Mouse (Mus musculus) spleen, adult 2 months (tissue): ENCODE data around the gene Lmf1. TPM values are rescaled to one million over a fixed set of nuclear protein-coding genes. Genes with fewer than 3 reads are reported as not detected.

ENCODE experiments used
- DNase-seq, 2 experiments: peaks; one replicate each; pipeline versions ENCODE4 v3.0.0 to v3.0.0-alpha.2; 2012 to 2021; ENCODE audit warnings: low spot score in 2 of 2, low read depth in 1 of 2
- H3K27ac ChIP-seq: fragments of 200-500 bp; 2 replicates; pipeline ENCODE4 v1.5.1; 2012; ENCODE audit warnings: low read length, inconsistent platforms; ENCODE audit not compliant: insufficient read depth
- H3K27me3 ChIP-seq: fragments of 200-500 bp; 2 replicates; pipeline ENCODE4 v1.6.1; 2012; ENCODE audit warnings: mild to moderate bottlenecking, moderate library complexity, low read length, inconsistent platforms; ENCODE audit not compliant: control insufficient read depth, insufficient read depth
- H3K36me3 ChIP-seq: fragments of 200-500 bp; 2 replicates; pipeline ENCODE4 v1.6.1; 2012; ENCODE audit warnings: mild to moderate bottlenecking, low read length, inconsistent platforms; ENCODE audit not compliant: control insufficient read depth, insufficient read depth
- H3K4me1 ChIP-seq: fragments of 200-500 bp; 2 replicates; pipeline ENCODE4 v1.6.1; 2011; ENCODE audit warnings: inconsistent platforms; ENCODE audit not compliant: control insufficient read depth, insufficient read depth, insufficient read length
- H3K4me3 ChIP-seq: fragments of 200-500 bp; 2 replicates; pipeline ENCODE4 v1.5.1; 2011; ENCODE audit warnings: mild to moderate bottlenecking, inconsistent platforms; ENCODE audit not compliant: insufficient read depth, insufficient read length; ENCODE audit errors: extremely low read depth
- CTCF ChIP-seq: fragments of 200-500 bp; IDR thresholded peaks from 2 replicates; pipeline ENCODE4 v1.5.1; 2011; ENCODE audit warnings: mild to moderate bottlenecking, inconsistent platforms; ENCODE audit not compliant: insufficient read depth, insufficient read length, insufficient replicate concordance; ENCODE audit errors: extremely low read depth
- POLR2A ChIP-seq: fragments of 200-500 bp; IDR thresholded peaks from 2 replicates; pipeline ENCODE4 v1.6.1; 2011; ENCODE audit warnings: low read depth, low read length, inconsistent platforms
- WGBS: fragments of 180-500 bp; shearing (Covaris S2); methylation state at CpG from one replicate; pipeline ENCODE4 v1.1.7; 2018; 5-methylcytosine and 5-hydroxymethylcytosine counted together
- polyA plus RNA-seq: library from polyadenylated mRNA; depleted of rRNA; stranded (reverse); fragments of >200 nt; gene quantifications from 2 replicates; pipeline ENCODE4 v1.2.3, GENCODE M21; 2012

Gene Lmf1
- polyA plus RNA-seq, 1 experiment, result 15.6 TPM

DNA sequence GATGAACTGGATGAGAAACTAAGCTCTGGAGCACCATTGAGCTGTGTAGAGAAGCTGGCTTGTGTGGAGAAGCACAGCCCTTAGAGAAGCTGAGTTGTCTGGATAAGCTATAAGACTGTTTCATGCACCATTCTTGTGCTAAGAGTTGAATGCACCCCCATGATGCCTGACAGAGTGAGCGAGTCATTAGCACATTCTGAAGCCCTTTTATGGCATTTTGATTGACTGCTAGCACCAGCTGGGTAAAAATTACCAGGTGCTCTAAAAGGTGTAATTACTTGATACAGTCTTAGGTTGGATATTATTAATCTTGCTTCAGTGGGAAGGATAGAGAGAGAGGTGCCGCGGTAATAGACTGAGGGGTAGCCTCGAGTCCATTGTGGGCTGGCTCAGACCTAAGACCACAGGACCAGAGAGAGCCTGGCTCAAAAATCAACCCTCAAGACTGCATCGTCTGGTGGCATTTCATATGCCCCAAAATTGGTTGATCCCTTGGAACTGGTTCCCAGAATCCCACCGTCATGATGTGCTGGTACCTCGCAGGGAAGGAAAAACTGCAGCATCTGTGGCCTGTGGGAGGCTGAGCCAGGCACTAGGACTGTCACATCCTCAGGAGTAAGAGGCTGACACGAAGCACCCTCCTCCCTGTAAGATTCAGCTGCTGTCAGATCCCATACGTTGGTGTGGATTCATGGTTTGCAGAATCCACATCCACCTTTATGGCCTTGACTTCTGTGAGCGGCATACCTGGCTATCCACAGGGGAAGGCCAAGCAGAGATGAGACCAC, 36.0 kb downstream of the Lmf1 start:
- H3K4me1 ChIP-seq, result no peaks in the 10 kb centered on the region
- H3K27ac ChIP-seq, result no peak overlapping the region
- WGBS, result 90% methylated on average over 10 of the region's 10 CpGs
- H3K36me3 ChIP-seq, result peaks cover 4% of the 10 kb centered on the region
- H3K27me3 ChIP-seq, result no peaks in the 10 kb centered on the region
- no peak for TF ChIP-seq CTCF
- TF ChIP-seq POLR2A, result no peak
- no peak for DNase-seq
- no peak overlapping the region for H3K4me3 ChIP-seq

DNA sequence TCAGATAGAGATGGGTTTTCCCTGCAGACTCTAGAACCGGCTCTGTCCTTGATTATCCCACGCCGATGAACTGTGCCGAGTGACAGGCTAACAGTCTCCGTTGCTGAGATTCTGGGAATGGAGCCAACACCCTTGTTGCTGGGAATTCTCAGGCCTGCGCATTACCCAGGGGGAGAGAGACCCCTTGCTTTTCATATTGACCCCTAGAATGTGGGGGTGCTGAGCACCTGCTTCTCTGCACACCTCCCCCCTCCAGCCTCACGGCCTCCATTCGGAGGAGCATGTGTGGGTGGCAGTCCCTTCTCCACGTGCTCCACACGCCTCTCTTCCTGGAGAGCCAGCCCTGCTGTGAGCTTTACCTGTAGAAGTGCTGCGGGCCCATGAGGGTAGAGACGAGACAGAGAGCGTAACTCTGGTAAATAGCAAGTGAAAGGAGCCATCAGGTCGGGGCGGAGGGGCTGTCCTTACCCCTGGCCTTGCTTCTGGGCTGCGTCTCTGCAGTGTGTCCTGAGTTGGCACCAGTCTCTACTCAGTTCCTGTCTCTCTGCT, 39.7 kb downstream of the Lmf1 start:
- DNase-seq, result no peak
- Histone ChIP-seq H3K4me1 (no peaks in the 10 kb centered on the region), H3K27me3 (no peaks in the 10 kb centered on the region), H3K4me3 (no peak overlapping the region), H3K36me3 (peaks cover 3% of the 10 kb centered on the region), H3K27ac (no peak overlapping the region)
- TF ChIP-seq CTCF (no peak), POLR2A (no peak)
- WGBS, result 89% methylated on average over 16 of the region's 16 CpGs

DNA sequence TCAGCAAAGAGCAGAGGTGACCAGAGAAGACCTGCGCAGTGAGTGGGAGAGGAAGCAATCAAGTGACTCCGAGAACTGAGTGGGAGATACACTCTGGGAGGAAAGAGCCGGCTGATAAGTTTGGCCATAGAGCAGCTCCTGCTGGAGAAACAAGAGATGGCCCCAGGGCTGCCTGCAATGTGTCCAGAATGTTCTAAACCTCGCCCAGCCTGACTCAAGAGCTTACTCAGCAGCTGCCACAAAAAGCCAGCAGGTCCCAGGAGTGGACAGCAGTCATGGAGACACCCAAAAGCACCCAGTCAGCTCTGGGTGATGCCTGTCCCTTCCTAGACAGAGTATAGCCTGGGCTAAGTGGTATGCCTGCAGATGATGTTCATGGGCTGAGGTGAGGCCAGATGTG, 44.6 kb downstream of the Lmf1 start:
- H3K27ac ChIP-seq, result no peak overlapping the region
- TF ChIP-seq POLR2A, result no peak
- TF ChIP-seq CTCF, result no peak
- DNase-seq, result no peak
- H3K4me3 ChIP-seq, result no peak overlapping the region
- no peaks in the 10 kb centered on the region for H3K27me3 ChIP-seq
- no peaks in the 10 kb centered on the region for H3K4me1 ChIP-seq
- WGBS, result 90% methylated on average over 4 of the region's 4 CpGs
- peaks cover 1% of the 10 kb centered on the region; the same call in 1 of the 2 replicates for H3K36me3 ChIP-seq

DNA sequence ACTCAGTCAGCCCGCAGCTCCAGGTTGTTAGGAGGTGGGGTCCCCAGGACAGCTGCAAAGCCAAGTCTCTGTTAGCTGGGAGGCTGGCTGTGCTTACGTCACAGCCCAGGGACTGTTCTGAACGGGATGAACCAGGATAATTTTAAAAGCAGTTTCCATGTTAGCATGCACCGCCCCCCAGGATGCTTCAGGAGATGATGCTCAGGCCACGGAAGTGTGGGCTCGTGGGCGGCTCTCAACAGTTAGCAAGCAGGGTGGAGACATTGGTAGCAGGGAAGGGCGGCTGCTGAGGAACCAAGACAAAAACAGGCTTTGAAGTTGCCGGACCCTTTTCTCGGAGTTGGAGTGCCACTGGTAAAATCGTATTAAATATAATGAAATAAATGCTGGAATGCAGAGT, 45.0 kb downstream of the Lmf1 start:
- Histone ChIP-seq H3K4me3 (no peak overlapping the region), H3K4me1 (no peaks in the 10 kb centered on the region), H3K27me3 (no peaks in the 10 kb centered on the region), H3K36me3 (peaks cover 1% of the 10 kb centered on the region; the same call in 1 of the 2 replicates), H3K27ac (no peak overlapping the region)
- no peak for TF ChIP-seq POLR2A
- no peak for TF ChIP-seq CTCF
- 91% methylated on average over 11 of the region's 11 CpGs for WGBS
- DNase-seq, result no peak

DNA sequence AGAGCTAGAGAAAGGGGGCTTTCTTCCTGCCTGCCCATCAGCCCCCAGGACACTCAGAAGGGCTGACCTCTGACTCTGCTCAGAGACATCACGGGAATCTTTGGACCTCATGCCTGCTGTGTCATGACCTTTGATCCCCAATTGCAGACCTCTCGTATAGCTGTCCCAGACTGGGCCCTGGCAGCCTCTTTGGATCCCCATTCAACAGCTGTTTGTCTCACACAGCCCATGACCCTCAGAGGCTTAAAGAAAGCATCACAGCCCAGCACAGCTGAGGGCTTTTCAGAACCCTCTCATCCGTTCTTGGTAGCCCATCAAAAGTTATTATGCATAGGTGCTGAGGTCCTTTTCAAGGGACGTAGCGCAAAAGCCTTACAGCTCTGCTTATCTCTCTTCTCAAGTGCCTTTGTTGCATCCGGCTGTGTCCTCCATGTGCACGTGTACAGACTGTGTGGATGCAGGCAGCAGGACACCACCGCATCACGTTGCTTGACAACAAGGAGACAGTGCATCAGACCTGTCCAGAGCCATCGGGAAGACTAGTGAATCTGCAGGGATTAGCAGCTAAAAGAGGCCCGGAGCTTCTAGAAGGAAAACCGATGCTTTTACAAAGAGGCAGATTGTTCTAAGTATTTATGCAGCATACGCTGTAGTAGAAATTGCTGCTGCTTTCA, 45.7 kb downstream of the Lmf1 start:
- H3K27me3 ChIP-seq, result no peaks in the 10 kb centered on the region
- no peak for DNase-seq
- H3K4me3 ChIP-seq, result no peak overlapping the region
- H3K4me1 ChIP-seq, result no peaks in the 10 kb centered on the region
- peaks cover 1% of the 10 kb centered on the region; the same call in 1 of the 2 replicates for H3K36me3 ChIP-seq
- TF ChIP-seq CTCF, result no peak
- no peak for TF ChIP-seq POLR2A
- 91% methylated on average over 13 of the region's 13 CpGs for WGBS
- H3K27ac ChIP-seq, result no peak overlapping the region

DNA sequence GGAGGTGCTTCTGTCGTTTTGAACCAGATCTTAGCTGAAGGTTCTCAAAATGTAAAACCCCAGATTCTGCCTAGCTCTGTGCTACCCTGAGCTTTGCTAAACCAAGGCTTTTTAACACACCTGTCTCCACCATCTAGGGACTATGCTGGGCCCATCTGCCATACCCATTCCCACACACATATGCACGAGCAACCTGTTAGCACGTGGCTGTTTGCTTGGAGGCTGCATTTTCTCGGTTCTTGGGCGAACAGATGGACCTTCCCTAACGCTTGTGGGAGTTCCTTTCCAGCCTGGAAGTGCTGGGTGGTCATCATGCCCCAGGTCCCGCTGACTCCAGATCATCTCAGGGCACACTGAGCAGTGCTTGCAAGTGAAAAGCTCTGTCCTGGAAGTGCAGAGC, 46.4 kb downstream of the Lmf1 start:
- Histone ChIP-seq H3K27me3 (no peaks in the 10 kb centered on the region), H3K4me1 (no peaks in the 10 kb centered on the region), H3K27ac (no peak overlapping the region), H3K4me3 (no peak overlapping the region), H3K36me3 (peaks cover 1% of the 10 kb centered on the region; the same call in 1 of the 2 replicates)
- no peak for TF ChIP-seq POLR2A
- no peak for TF ChIP-seq CTCF
- DNase-seq, result no peak
- 88% methylated on average over 7 of the region's 7 CpGs for WGBS

DNA sequence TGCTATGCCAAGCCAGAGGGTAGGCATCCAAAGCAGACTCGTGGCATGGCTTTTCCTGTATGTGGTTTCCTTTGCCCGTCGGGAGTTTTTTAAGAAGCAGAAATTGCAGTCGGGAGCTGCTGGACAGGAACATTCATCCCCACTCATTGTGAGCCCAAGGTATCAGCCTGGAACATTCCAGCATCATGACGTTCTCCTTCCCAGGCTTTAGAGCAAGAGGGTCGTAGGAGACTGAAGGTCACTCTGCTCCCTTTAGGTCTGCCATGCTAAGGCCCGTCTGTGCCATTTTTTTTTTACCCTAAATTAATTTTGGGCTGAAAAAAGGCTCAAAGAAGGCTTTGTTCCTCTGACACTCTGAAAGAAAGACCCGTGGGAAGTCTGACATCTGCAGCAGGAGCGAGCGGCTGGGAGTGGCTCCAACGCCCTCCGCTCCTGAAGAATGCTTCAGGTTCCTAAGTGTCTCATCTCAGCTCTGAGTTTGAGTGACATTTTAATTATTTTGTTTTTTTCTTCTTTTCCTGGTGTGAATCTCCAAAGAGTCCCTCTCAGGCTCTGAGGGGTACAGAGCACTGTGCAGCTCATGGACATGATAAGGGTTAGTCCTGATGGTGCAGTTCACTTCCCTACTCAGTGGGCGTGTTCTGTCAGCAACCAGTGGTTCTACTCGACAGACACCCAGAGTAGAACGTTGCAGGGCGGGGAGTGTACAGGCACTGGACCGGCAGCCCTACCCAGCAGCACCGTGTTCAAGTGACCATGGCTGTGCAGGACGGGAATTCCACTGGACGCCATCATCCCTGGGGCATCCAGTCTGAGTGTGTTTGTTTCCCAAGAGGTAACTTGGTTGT, 47.5 kb downstream of the Lmf1 start:
- Histone ChIP-seq H3K4me3 (no peak overlapping the region), H3K36me3 (peaks cover 1% of the 10 kb centered on the region; the same call in 1 of the 2 replicates), H3K27ac (no peak overlapping the region), H3K27me3 (no peaks in the 10 kb centered on the region), H3K4me1 (no peaks in the 10 kb centered on the region)
- no peak for DNase-seq
- WGBS, result 71% methylated on average over 20 of the region's 20 CpGs
- TF ChIP-seq POLR2A, result no peak
- TF ChIP-seq CTCF, result no peak
